Mouse (Mus musculus) neural tube, embryonic 14.5 days (tissue): ENCODE data around the gene Ggact. TPM values are rescaled to one million over a fixed set of nuclear protein-coding genes. Genes with fewer than 3 reads are reported as not detected.

ENCODE experiments used
- ATAC-seq: fragments of 200-750 bp; cut with Nextera tagmentation; 2 replicates; pipeline ENCODE4 v1.8.0; 2017; ENCODE audit warnings: low read depth, mild to moderate bottlenecking, moderate TSS enrichment, moderate library complexity
- H3K27ac ChIP-seq: fragments of 300-500 bp; sonication (generic); 2 replicates; pipeline ENCODE4 v1.5.1; 2014; ENCODE audit warnings: low read depth, mild to moderate bottlenecking, control low read depth, low read length, moderate library complexity, mixed read lengths
- H3K27me3 ChIP-seq: fragments of 300-500 bp; sonication (generic); 2 replicates; pipeline ENCODE4 v1.6.1; 2014; ENCODE audit warnings: low read length; ENCODE audit not compliant: control insufficient read depth, insufficient read depth
- H3K36me3 ChIP-seq: fragments of 300-500 bp; sonication (generic); 2 replicates; pipeline ENCODE4 v1.6.1; 2014; ENCODE audit warnings: low read length, mixed read lengths; ENCODE audit not compliant: control insufficient read depth, insufficient read depth
- H3K4me1 ChIP-seq: fragments of 300-500 bp; sonication (generic); 2 replicates; pipeline ENCODE4 v1.6.1; 2014; ENCODE audit warnings: low read length; ENCODE audit not compliant: control insufficient read depth, insufficient read depth
- H3K4me2 ChIP-seq: fragments of 300-500 bp; sonication (generic); 2 replicates; pipeline ENCODE4 v1.6.1; 2014; ENCODE audit warnings: mild to moderate bottlenecking, low read depth, low read length, control low read depth
- H3K4me3 ChIP-seq: fragments of 300-500 bp; sonication (generic); 2 replicates; pipeline ENCODE4 v1.5.1; 2014; ENCODE audit warnings: low read depth, low read length, control low read depth, mixed read lengths
- H3K9ac ChIP-seq: fragments of 300-500 bp; sonication (generic); replicated peaks from 2 replicates; pipeline ENCODE4 v1.6.1; 2014; ENCODE audit warnings: low read depth, mild to moderate bottlenecking, control low read depth, low read length, mixed read lengths
- H3K9me3 ChIP-seq: fragments of 300-500 bp; sonication (generic); 2 replicates; pipeline ENCODE4 v1.6.1; 2016; ENCODE audit warnings: low read length; ENCODE audit not compliant: control insufficient read depth
- WGBS: fragments of 180-500 bp; shearing (Covaris S2); extraction: QIAGEN DNeasy Blood & Tissue Kit; methylation state at CpG from one replicate; pipeline ENCODE4 v1.1.7; 2014; 5-methylcytosine and 5-hydroxymethylcytosine counted together
- polyA plus RNA-seq: library from polyadenylated mRNA; unstranded; fragments of >200 nt; fragmentation: Nextera tagmentation; extraction: Ambion mirVana; gene quantifications from 2 replicates; pipeline ENCODE4 v1.2.1, GENCODE M21; 2014

Ggact gene
- polyA plus RNA-seq, 1 experiment from 2014 or later: 8.2 TPM

DNA sequence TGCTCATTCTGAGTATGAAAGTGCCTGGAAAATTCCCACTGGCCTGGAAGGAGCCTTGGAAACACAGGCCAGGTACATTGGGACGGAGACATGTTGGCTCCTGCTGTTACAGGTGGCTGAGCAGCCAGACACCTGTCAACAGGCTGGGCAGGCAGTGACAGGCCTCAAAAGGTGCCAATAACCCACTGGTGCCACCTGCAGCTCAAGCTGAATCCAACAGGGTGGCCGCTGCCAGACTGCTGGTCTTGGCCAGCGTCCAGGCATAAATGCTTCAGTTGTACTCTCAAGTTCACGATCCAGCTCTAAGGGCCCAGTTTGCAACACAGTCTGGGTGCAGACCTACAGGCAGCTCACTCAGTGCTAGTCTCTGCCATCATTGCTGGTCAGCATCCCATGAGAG lies 10.7 kb downstream of the Ggact start:
- no peaks in the 10 kb centered on the region for H3K4me1 ChIP-seq
- no peak overlapping the region for H3K27ac ChIP-seq
- no peak overlapping the region for H3K4me2 ChIP-seq
- H3K4me3 ChIP-seq: no peak overlapping the region
- peak; percentile 41; the same call in 1 of the 2 replicates for ATAC-seq
- no peaks in the 10 kb centered on the region for H3K27me3 ChIP-seq
- WGBS: 56% methylated on average over 4 of the region's 4 CpGs
- H3K36me3 ChIP-seq: no peaks in the 10 kb centered on the region
- no peak overlapping the region for H3K9ac ChIP-seq
- H3K9me3 ChIP-seq: no peaks in the 10 kb centered on the region

DNA sequence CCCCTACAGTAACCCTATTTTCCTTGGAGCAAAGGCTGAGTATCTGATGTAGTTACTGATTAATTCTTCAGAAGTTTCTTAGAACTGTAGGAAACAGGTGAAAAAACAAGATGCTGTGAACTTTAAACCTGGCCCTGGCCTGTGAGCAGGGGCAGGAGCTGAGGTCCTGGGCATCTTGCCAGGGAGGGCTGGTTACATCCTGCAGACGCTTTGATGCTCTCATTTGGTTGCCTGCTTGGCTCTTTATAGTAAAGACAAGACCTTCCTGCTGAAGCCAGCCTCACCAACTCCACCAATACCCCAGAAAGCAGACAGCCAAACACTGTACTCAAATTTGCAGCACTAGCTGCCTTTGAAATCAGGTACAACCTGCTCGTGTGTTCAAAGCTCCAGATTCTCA lies 11.4 kb downstream of the Ggact start:
- H3K27me3 ChIP-seq: no peaks in the 10 kb centered on the region
- no peak overlapping the region for H3K4me3 ChIP-seq
- no peak overlapping the region for H3K9ac ChIP-seq
- H3K4me2 ChIP-seq: no peak overlapping the region
- WGBS: 60% methylated on average over 2 of the region's 2 CpGs
- no peak overlapping the region for H3K27ac ChIP-seq
- no peaks in the 10 kb centered on the region for H3K36me3 ChIP-seq
- H3K9me3 ChIP-seq: no peaks in the 10 kb centered on the region
- ATAC-seq: no peak
- H3K4me1 ChIP-seq: no peaks in the 10 kb centered on the region

DNA sequence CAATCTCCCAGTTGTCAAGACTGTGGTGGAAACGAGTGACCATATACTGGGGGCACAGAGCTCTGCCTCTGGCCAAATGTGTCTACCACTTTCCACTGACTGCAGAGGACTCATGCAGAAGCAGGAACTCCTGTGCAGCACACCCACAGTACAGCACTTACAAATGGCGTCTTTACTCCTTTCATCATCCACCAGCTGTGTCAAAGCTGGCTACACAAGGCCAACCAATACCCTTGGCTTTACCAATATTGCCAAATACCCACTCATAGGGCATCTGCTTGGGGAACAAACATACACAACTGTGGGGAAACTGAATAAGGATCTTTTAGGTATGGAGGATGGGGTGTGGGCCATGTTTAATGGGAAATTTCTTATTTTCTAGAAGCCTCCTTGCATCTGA lies 11.8 kb downstream of the Ggact start:
- H3K4me1 ChIP-seq: no peaks in the 10 kb centered on the region
- no peak overlapping the region for H3K4me3 ChIP-seq
- no peaks in the 10 kb centered on the region for H3K9me3 ChIP-seq
- no peaks in the 10 kb centered on the region for H3K27me3 ChIP-seq
- no peaks in the 10 kb centered on the region for H3K36me3 ChIP-seq
- no peak for ATAC-seq
- no peak overlapping the region for H3K27ac ChIP-seq
- H3K9ac ChIP-seq: no peak overlapping the region
- no peak overlapping the region for H3K4me2 ChIP-seq
- WGBS: 88% methylated on average over 2 of the region's 2 CpGs

DNA sequence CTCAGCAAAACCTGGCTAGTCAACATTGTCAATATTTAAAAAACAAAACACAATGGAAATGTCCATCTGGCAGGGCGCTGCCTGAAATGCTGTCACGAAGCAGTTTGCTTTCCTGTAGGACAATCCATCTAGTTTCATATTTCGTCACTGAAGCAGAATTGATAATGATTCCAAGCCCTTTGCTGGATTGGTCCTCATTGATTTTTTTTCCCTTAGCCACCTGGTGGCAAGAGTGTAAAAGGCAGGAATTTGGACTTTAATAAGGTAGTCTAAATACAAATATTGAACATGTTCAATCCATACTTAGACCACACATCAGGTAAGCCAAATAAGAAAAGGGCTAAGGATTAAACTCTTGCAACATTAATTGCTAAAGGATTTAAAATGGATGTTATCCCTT lies 12.4 kb downstream of the Ggact start:
- H3K27me3 ChIP-seq: no peaks in the 10 kb centered on the region
- no peak for ATAC-seq
- no peak overlapping the region for H3K4me2 ChIP-seq
- H3K9me3 ChIP-seq: no peaks in the 10 kb centered on the region
- H3K4me1 ChIP-seq: no peaks in the 10 kb centered on the region
- no peak overlapping the region for H3K4me3 ChIP-seq
- no peak overlapping the region for H3K27ac ChIP-seq
- H3K9ac ChIP-seq: no peak overlapping the region
- WGBS: 74% methylated on average over 3 of the region's 3 CpGs
- H3K36me3 ChIP-seq: no peaks in the 10 kb centered on the region

DNA sequence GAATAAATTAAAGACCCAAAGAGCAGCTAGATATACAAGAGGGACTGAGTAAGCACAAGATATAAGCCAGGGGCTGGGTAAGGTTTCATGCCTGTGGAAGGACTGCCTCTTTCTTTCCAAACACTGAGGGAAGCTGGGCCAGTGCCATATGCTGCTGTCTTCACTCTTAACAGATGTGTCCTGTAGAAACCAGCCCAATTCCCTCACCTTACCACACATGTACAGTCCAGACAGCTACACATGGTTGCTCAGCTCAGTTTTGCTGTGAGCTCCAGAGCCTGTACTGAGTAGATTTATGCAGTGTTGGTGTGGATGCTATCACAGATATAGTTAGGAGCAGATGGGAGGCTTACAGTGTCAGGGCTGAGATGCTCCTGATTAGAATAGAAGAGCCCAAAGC lies 12.9 kb downstream of the Ggact start:
- H3K9ac ChIP-seq: no peak overlapping the region
- H3K4me1 ChIP-seq: no peaks in the 10 kb centered on the region
- H3K27me3 ChIP-seq: no peaks in the 10 kb centered on the region
- no peaks in the 10 kb centered on the region for H3K9me3 ChIP-seq
- ATAC-seq: no peak
- no peak overlapping the region for H3K4me3 ChIP-seq
- H3K27ac ChIP-seq: no peak overlapping the region
- no peaks in the 10 kb centered on the region for H3K36me3 ChIP-seq
- H3K4me2 ChIP-seq: no peak overlapping the region

DNA sequence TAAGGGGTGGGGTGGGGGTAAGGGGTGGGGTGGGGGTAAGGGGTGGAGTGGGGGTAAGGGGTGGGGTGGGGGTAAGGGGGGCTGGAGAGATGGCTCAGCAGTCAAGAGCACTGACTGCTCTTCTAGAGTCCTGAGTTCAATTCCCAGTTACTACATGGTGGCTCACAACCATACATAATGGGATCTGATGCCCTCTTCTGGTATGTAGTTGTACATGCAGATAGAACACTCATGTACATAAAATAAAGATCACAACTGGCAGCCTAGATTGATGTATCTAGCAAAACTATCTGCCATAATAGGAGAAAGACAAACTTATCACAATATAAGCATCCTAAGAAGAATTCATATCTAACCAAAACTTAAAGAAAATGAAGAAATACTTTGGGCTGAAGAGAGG lies 15.0 kb downstream of the Ggact start:
- H3K36me3 ChIP-seq: no peaks in the 10 kb centered on the region
- H3K9ac ChIP-seq: no peak overlapping the region
- H3K27me3 ChIP-seq: no peaks in the 10 kb centered on the region
- H3K4me3 ChIP-seq: no peak overlapping the region
- no peaks in the 10 kb centered on the region for H3K9me3 ChIP-seq
- H3K27ac ChIP-seq: no peak overlapping the region
- ATAC-seq: no peak
- H3K4me2 ChIP-seq: no peak overlapping the region
- no peaks in the 10 kb centered on the region for H3K4me1 ChIP-seq

DNA sequence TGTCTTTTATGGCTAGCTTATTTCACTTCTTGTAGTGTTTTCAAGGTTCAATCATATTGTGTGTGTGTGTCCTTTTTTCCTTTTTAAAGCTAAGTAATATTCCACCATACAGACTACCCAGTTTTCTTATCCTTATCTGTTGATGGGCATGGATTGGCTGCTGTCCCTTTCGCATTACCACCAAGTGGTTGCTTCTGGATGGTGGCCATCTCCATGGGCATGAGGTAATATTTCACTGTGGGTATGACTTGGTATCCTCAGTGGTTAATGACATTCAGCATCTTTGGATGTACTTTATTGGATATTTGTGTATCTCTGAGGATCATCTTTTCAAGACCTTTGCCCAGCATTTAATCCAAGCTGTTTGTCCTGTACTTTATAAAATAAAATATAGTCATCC lies 17.5 kb downstream of the Ggact start:
- no peak for ATAC-seq
- no peaks in the 10 kb centered on the region for H3K4me1 ChIP-seq
- H3K9me3 ChIP-seq: no peaks in the 10 kb centered on the region
- 95% methylated on average over 1 of the region's 1 CpGs for WGBS
- no peak overlapping the region for H3K27ac ChIP-seq
- H3K4me3 ChIP-seq: no peak overlapping the region
- H3K9ac ChIP-seq: no peak overlapping the region
- H3K4me2 ChIP-seq: no peak overlapping the region
- no peaks in the 10 kb centered on the region for H3K27me3 ChIP-seq
- H3K36me3 ChIP-seq: no peaks in the 10 kb centered on the region

DNA sequence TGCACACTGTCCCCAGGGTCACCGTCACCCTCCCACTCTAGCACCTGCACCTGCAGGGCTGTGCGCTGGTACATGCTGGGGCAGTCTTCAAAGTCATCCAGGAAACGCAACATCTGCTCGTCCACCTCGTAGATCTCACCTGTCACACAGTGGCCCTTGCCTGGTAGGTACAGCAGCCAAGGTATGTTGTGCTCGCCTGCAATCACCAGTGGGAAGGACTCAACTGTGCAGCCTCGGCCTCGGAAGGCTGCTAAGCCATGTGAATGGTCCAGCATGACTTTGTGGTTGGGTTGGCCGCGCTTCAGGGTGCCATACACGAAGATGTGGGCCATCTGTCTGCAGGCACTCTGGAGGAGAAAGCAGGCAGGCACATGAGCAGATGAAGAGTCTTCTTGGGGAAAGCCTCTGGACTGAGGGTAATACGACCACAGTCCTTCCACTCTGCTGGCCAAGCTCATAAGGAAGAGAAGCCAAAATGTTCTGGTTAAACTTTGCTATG lies 22.0 kb downstream of the Ggact start:
- Histone ChIP-seq H3K9ac (no peak overlapping the region), H3K4me1 (no peaks in the 10 kb centered on the region), H3K27me3 (no peaks in the 10 kb centered on the region), H3K36me3 (no peaks in the 10 kb centered on the region), H3K4me2 (no peak overlapping the region), H3K9me3 (no peaks in the 10 kb centered on the region), H3K4me3 (no peak overlapping the region), H3K27ac (no peak overlapping the region)
- 93% methylated on average over 12 of the region's 12 CpGs for WGBS
- no peak for ATAC-seq

DNA sequence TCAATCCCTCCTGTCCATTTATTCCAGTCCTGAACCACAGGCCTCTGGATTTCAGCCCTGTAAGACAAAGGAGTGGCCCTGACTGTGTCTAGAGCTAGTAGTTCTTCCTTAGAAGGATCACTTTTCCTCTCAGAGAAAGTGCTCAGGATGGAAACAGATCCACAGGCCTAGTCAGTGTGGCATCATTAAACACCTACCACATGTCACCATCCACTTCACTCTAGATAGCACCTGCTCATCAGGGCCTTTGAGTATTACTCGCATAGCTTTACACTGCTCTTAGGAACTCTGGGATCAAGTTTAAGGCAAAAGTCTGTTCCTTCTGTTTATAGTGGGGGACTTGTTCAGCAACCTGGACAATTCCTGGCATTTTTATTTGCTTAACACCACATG lies 25.1 kb downstream of the Ggact start:
- H3K27me3 ChIP-seq: no peaks in the 10 kb centered on the region
- ATAC-seq: no peak
- H3K4me3 ChIP-seq: no peak overlapping the region
- H3K4me2 ChIP-seq: no peak overlapping the region
- no peaks in the 10 kb centered on the region; the same call in 1 of the 2 replicates for H3K4me1 ChIP-seq
- no peak overlapping the region for H3K27ac ChIP-seq
- H3K9me3 ChIP-seq: no peaks in the 10 kb centered on the region
- no peaks in the 10 kb centered on the region for H3K36me3 ChIP-seq
- H3K9ac ChIP-seq: no peak overlapping the region
- 88% methylated on average over 1 of the region's 1 CpGs for WGBS
